Mouse (Mus musculus) large intestine, adult 2 months (tissue): ENCODE data around the gene Sh3bgrl2. TPM values are rescaled to one million over a fixed set of nuclear protein-coding genes. Genes with fewer than 3 reads are reported as not detected.

Experiments used
- DNase-seq: peaks from one replicate; pipeline ENCODE4 v3.0.0-alpha.2; 2012; ENCODE audit warnings: low read depth, low spot score
- WGBS: fragments of 180-500 bp; shearing (Covaris S2); methylation state at CpG from one replicate; pipeline ENCODE4 v1.1.7; 2018; 5-methylcytosine and 5-hydroxymethylcytosine counted together
- polyA plus RNA-seq: library from polyadenylated mRNA; depleted of rRNA; stranded (reverse); fragments of >200 nt; gene quantifications from 2 replicates; pipeline ENCODE4 v1.2.3, GENCODE M21; 2012

Gene Sh3bgrl2
- polyA plus RNA-seq, 1 experiment, result 17.9 TPM

- no peak for DNase-seq
- WGBS, result 52% methylated on average over 10 of the region's 10 CpGs
Measured at GRCm38 (mm10) chr9:83556780-83557771, 8.9 kb downstream of the Sh3bgrl2 start.

- DNase-seq, result no peak
- 80% methylated on average over 4 of the region's 4 CpGs for WGBS
Measured at GRCm38 (mm10) chr9:83560670-83561069, 12.5 kb downstream of the Sh3bgrl2 start.

- 90% methylated on average over 7 of the region's 7 CpGs for WGBS
Measured at GRCm38 (mm10) chr9:83562889-83563288, 14.8 kb downstream of the Sh3bgrl2 start.

GRCm38 (mm10) chr9:83563808-83564549 is 15.9 kb downstream of the Sh3bgrl2 start:
- no peak for DNase-seq
- 18% methylated on average over 16 of the region's 16 CpGs for WGBS

More at GRCm38 (mm10) chr9:83562889-83563288, 14.8 kb downstream of the Sh3bgrl2 start:
- no peak for DNase-seq

GRCm38 (mm10) chr9:83564934-83565652 is 17.0 kb downstream of the Sh3bgrl2 start:
- DNase-seq, result no peak
- 59% methylated on average over 13 of the region's 13 CpGs for WGBS

- 51% methylated on average over 6 of the region's 6 CpGs for WGBS
Measured at GRCm38 (mm10) chr9:83566141-83566540, 18.0 kb downstream of the Sh3bgrl2 start.

GRCm38 (mm10) chr9:83568125-83568524 is 20.0 kb downstream of the Sh3bgrl2 start:
- 96% methylated on average over 5 of the region's 5 CpGs for WGBS
- no peak for DNase-seq

More at GRCm38 (mm10) chr9:83566141-83566540, 18.0 kb downstream of the Sh3bgrl2 start:
- no peak for DNase-seq

- 48% methylated on average over 3 of the region's 3 CpGs for WGBS
- no peak for DNase-seq
Measured at GRCm38 (mm10) chr9:83568937-83569336, 20.8 kb downstream of the Sh3bgrl2 start.

GRCm38 (mm10) chr9:83569898-83570297 is 21.8 kb downstream of the Sh3bgrl2 start:
- WGBS, result 48% methylated on average over 7 of the region's 7 CpGs
- DNase-seq, result no peak

- WGBS, result 81% methylated on average over 3 of the region's 3 CpGs
- DNase-seq, result no peak
Measured at GRCm38 (mm10) chr9:83571315-83571714, 23.2 kb downstream of the Sh3bgrl2 start.

- WGBS, result 51% methylated on average over 2 of the region's 2 CpGs
- DNase-seq, result no peak
Measured at GRCm38 (mm10) chr9:83572326-83572725, 24.2 kb downstream of the Sh3bgrl2 start.

- no peak for DNase-seq
Measured at GRCm38 (mm10) chr9:83572870-83573269, 24.7 kb downstream of the Sh3bgrl2 start.

GRCm38 (mm10) chr9:83573588-83573987 is 25.5 kb downstream of the Sh3bgrl2 start:
- WGBS, result 28% methylated on average over 2 of the region's 2 CpGs
- DNase-seq, result no peak

More at GRCm38 (mm10) chr9:83572870-83573269, 24.7 kb downstream of the Sh3bgrl2 start:
- WGBS, result 26% methylated on average over 2 of the region's 2 CpGs

- DNase-seq, result no peak
- WGBS, result 70% methylated on average over 4 of the region's 4 CpGs
Measured at GRCm38 (mm10) chr9:83575403-83575802, 27.3 kb downstream of the Sh3bgrl2 start.

- DNase-seq, result no peak
- WGBS, result 21% methylated on average over 7 of the region's 7 CpGs
Measured at GRCm38 (mm10) chr9:83576018-83576688, 28.0 kb downstream of the Sh3bgrl2 start.

GRCm38 (mm10) chr9:83576689-83577057 is 28.5 kb downstream of the Sh3bgrl2 start:
- 26% methylated on average over 3 of the region's 3 CpGs for WGBS
- DNase-seq, result no peak

GRCm38 (mm10) chr9:83577260-83577659 is 29.1 kb downstream of the Sh3bgrl2 start:
- WGBS, result 85% methylated on average over 7 of the region's 7 CpGs
- DNase-seq, result no peak

GRCm38 (mm10) chr9:83579049-83579448 is 30.9 kb downstream of the Sh3bgrl2 start:
- DNase-seq, result no peak
- 85% methylated on average over 4 of the region's 4 CpGs for WGBS

- no peak for DNase-seq
- WGBS, result 62% methylated on average over 7 of the region's 7 CpGs
Measured at GRCm38 (mm10) chr9:83582748-83583147, 34.6 kb downstream of the Sh3bgrl2 start.
